Mouse (Mus musculus) forebrain, embryonic 13.5 days (tissue): ENCODE results near the gene Eif2ak4. TPM values are rescaled to one million over a fixed set of nuclear protein-coding genes. Genes with fewer than 3 reads are reported as not detected.

Experiments used
- ATAC-seq: fragments of 200-750 bp; cut with Nextera tagmentation; 2 replicates; pipeline ENCODE4 v1.8.0; 2017
- H3K27ac ChIP-seq: fragments of 300-500 bp; sonication (generic); 2 replicates; pipeline ENCODE4 v1.5.1; 2015; ENCODE audit warnings: inconsistent platforms, mild to moderate bottlenecking, moderate library complexity
- H3K27me3 ChIP-seq: fragments of 300-500 bp; sonication (generic); 2 replicates; pipeline ENCODE4 v1.6.1; 2015; ENCODE audit warnings: mild to moderate bottlenecking, inconsistent platforms
- H3K36me3 ChIP-seq: fragments of 300-500 bp; sonication (generic); 2 replicates; pipeline ENCODE4 v1.6.1; 2015; ENCODE audit warnings: mild to moderate bottlenecking, inconsistent platforms; ENCODE audit not compliant: poor library complexity, severe bottlenecking
- H3K4me1 ChIP-seq: fragments of 300-500 bp; sonication (generic); 2 replicates; pipeline ENCODE4 v1.6.1; 2015; ENCODE audit warnings: inconsistent platforms
- H3K4me2 ChIP-seq: fragments of 300-500 bp; sonication (generic); 2 replicates; pipeline ENCODE4 v1.6.1; 2015; ENCODE audit warnings: inconsistent platforms, mild to moderate bottlenecking, moderate library complexity
- H3K4me3 ChIP-seq: fragments of 300-500 bp; sonication (generic); 2 replicates; pipeline ENCODE4 v1.5.1; 2015; ENCODE audit warnings: mild to moderate bottlenecking, inconsistent platforms
- H3K9ac ChIP-seq: fragments of 300-500 bp; sonication (generic); 2 replicates; pipeline ENCODE4 v1.6.1; 2015; ENCODE audit warnings: mild to moderate bottlenecking, inconsistent platforms
- H3K9me3 ChIP-seq: fragments of 300-500 bp; sonication (generic); replicated peaks from 2 replicates; pipeline ENCODE4 v1.6.1; 2016; ENCODE audit warnings: inconsistent platforms
- WGBS: fragments of 180-500 bp; shearing (Covaris S2); methylation state at CpG from one replicate; pipeline ENCODE4 v1.1.7; 2015; 5-methylcytosine and 5-hydroxymethylcytosine counted together
- polyA plus RNA-seq: library from polyadenylated mRNA; unstranded; fragments of >200 nt; fragmentation: Nextera tagmentation; extraction: Ambion mirVana; gene quantifications from 2 replicates; pipeline ENCODE4 v1.2.1, GENCODE M21; 2015

Gene Eif2ak4
- polyA plus RNA-seq, 1 experiment from 2014 or later = 8.3 TPM

GRCm38 (mm10) chr2:118520042-118520933, 131.9 kb downstream of the Eif2ak4 start:
- Histone ChIP-seq H3K9ac (no peak overlapping the region), H3K4me2 (no peak overlapping the region), H3K4me3 (no peak overlapping the region), H3K36me3 (no peaks in the 10 kb centered on the region), H3K4me1 (peaks cover 23% of the 10 kb centered on the region), H3K27me3 (no peaks in the 10 kb centered on the region), H3K9me3 (no peaks in the 10 kb centered on the region), H3K27ac (no peak overlapping the region)
- peak; percentile 91 for ATAC-seq
- 39% methylated on average over 9 of the region's 9 CpGs for WGBS

- Histone ChIP-seq H3K4me1 (peaks cover 23% of the 10 kb centered on the region), H3K36me3 (no peaks in the 10 kb centered on the region), H3K9me3 (no peaks in the 10 kb centered on the region), H3K27ac (no peak overlapping the region), H3K4me2 (no peak overlapping the region), H3K27me3 (no peaks in the 10 kb centered on the region), H3K9ac (no peak overlapping the region), H3K4me3 (no peak overlapping the region)
- ATAC-seq = no peak
- WGBS = 58% methylated on average over 2 of the region's 2 CpGs
Observed at GRCm38 (mm10) chr2:118522265-118522664, 133.8 kb downstream of the Eif2ak4 start.

DNA sequence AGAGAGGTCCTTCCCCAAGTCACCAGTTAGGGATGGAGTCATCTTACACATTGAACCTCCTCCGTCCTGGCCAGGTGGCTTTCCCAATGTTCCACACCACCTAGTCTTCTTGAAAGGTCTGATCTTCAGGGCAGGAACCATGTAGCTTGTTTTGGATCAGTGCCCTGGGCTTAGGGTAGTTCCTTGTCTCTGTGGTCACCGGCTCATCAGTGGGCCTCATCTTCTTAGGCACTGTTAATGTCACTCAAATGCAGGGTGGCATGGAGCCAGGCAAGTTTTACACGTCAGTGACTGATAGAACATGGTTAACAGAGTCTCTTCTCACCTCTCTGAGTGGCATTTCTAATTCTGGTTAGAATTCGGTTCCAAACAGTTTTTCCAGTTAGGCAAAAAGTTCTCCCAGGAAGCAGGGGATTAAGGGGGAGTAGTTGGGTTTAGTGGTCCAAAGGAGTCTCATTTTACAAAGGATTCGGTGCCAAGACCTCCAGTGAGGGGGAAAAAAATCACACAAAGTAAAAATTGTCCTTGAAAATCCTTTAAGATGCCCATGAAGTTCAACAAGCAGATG, 134.8 kb downstream of the Eif2ak4 start:
- 50% methylated on average over 5 of the region's 5 CpGs for WGBS
- H3K27ac ChIP-seq = no peak overlapping the region
- no peak for ATAC-seq
- no peaks in the 10 kb centered on the region for H3K27me3 ChIP-seq
- H3K36me3 ChIP-seq = no peaks in the 10 kb centered on the region
- H3K4me1 ChIP-seq = peaks cover 23% of the 10 kb centered on the region
- no peaks in the 10 kb centered on the region for H3K9me3 ChIP-seq
- H3K9ac ChIP-seq = no peak overlapping the region
- H3K4me3 ChIP-seq = no peak overlapping the region
- no peak overlapping the region for H3K4me2 ChIP-seq

- H3K36me3 ChIP-seq = no peaks in the 10 kb centered on the region
- no peak overlapping the region for H3K9ac ChIP-seq
- peaks cover 21% of the 10 kb centered on the region for H3K4me1 ChIP-seq
- no peaks in the 10 kb centered on the region for H3K27me3 ChIP-seq
- H3K27ac ChIP-seq = no peak overlapping the region
- 81% methylated on average over 3 of the region's 3 CpGs for WGBS
- ATAC-seq = no peak
- H3K4me2 ChIP-seq = no peak overlapping the region
- no peaks in the 10 kb centered on the region for H3K9me3 ChIP-seq
- no peak overlapping the region for H3K4me3 ChIP-seq
Observed at GRCm38 (mm10) chr2:118524811-118525210, 136.4 kb downstream of the Eif2ak4 start.

Other genes starting within 250 kb of the Eif2ak4 start
- 3.6 and 3.7 TPM in 2 replicates for gene Fsip1, start 131.7 kb upstream of the Eif2ak4 start, polyA plus RNA-seq
- gene Gpr176, start 15.2 kb upstream of the Eif2ak4 start, polyA plus RNA-seq = 1.6 and 1.8 TPM in 2 replicates
- gene Srp14, start 91.1 kb downstream of the Eif2ak4 start, polyA plus RNA-seq = 336 and 347 TPM in 2 replicates
- 1.6 and 2.8 TPM in 2 replicates for gene Bmf, start 161.1 kb downstream of the Eif2ak4 start, polyA plus RNA-seq
- gene Bub1b, start 209.6 kb downstream of the Eif2ak4 start, polyA plus RNA-seq = 80.7 and 85.2 TPM in 2 replicates